Mouse (Mus musculus): Measurements from ENCODE around the gene Sorl1. TPM values are rescaled to one million over a fixed set of nuclear protein-coding genes. Genes with fewer than 3 reads are reported as not detected.

Sorl1 gene
- polyA plus RNA-seq, 1 experiment from 2014 or later, result 19.8 TPM

DNA sequence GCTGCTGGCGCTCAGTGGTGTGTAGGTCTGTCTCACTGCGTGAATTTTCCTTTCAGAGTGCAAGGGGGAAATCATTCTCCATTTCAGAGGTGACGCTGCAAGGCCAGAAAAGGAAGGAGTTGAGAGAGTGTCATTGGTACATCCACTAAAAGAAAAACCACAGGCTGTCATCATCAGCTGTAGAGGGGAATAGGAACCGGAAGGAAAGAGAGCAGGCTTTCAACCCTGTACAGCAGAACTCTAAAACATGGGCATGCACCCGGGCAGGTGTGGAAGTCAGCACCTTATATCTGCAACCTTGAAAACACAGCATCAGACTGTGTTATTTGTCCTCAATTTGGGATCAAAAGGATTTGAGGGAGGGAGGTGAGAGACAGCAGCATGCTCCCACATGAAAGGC is 34.6 kb upstream of the Sorl1 start:
- TF ChIP-seq CTCF (IDR thresholded peaks at IDR 0.05; ENCODE audit: low read depth), result no peak
- H3K4me1 ChIP-seq (ENCODE audit: insufficient read depth), result no peaks in the 10 kb centered on the region

DNA sequence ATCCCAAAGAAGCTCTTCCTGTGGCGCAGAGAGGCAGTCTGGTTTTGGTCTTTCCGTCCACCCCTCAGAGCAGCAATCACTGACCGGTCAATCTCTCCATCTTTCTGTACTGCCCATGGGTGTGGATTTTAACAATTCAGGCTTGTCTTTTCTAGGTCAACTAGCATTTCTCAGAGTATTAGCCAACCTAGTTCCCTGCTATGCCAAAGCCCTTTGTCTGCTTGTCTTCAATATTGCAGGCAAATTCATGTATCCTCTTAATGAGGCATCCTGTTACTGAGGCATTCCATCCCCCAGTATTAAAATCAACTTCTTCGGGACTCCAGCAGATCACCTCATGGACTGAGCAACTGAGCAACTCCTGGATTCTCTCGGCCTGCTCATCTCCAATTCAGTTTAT is 33.9 kb upstream of the Sorl1 start:
- ATAC-seq (ENCODE audit: insufficient read depth) (no peak), DNase-seq (no peak)
- Histone ChIP-seq H3K9ac (no peak overlapping the region), H3K4me1 (ENCODE audit: insufficient read depth) (no peaks in the 10 kb centered on the region), H3K27ac (ENCODE audit: low read depth) (no peak overlapping the region), H3K4me2 (no peak overlapping the region), H3K9me3 (ENCODE audit: low read depth, low read length) (no peaks in the 10 kb centered on the region), H3K27me3 (ENCODE audit: insufficient read depth, low read length) (no peaks in the 10 kb centered on the region), H3K4me3 (ENCODE audit: low read depth, low read length) (no peak overlapping the region), H3K36me3 (ENCODE audit: insufficient read depth) (no peaks in the 10 kb centered on the region)
- no peak for TF ChIP-seq CTCF (IDR thresholded peaks at IDR 0.05; ENCODE audit: low read depth)
- WGBS, result 83% methylated on average over 5 of the region's 5 CpGs

More for the DNA sequence above, 34.6 kb upstream of the Sorl1 start:
- H3K36me3 ChIP-seq (ENCODE audit: insufficient read depth), result no peaks in the 10 kb centered on the region
- ATAC-seq (ENCODE audit: insufficient read depth) (no peak), DNase-seq (no peak)
- 67% methylated on average over 5 of the region's 5 CpGs for WGBS
- H3K4me2 ChIP-seq, result no peak overlapping the region
- H3K9me3 ChIP-seq (ENCODE audit: low read depth, low read length), result no peaks in the 10 kb centered on the region
- H3K9ac ChIP-seq, result no peak overlapping the region
- no peak overlapping the region for H3K27ac ChIP-seq (ENCODE audit: low read depth)
- H3K4me3 ChIP-seq (ENCODE audit: low read depth, low read length), result no peak overlapping the region
- no peaks in the 10 kb centered on the region for H3K27me3 ChIP-seq (ENCODE audit: insufficient read depth, low read length)

DNA sequence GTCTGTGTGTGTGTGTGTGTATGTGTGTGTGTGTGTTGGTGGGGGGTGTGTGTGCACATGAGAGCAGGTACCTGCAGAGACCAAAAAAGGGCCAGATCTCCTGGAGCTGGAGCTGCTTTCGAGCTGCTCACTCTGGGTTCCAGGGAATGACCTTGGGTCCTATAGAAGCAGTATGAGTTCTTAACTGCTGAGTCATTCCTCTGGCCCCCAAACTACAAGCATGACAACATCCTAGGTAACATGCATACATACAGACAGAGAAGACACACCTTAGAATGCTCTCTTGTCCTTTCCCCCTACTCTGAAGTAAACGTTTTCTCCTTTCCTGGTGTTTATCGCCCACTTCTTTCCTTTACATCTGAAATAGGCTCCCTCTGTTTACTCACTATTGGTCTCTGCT is 32.5 kb upstream of the Sorl1 start:
- no peaks in the 10 kb centered on the region for H3K4me1 ChIP-seq (ENCODE audit: insufficient read depth)
- H3K4me3 ChIP-seq (ENCODE audit: low read depth, low read length), result no peak overlapping the region
- no peak overlapping the region for H3K9ac ChIP-seq
- ATAC-seq (ENCODE audit: insufficient read depth) (no peak), DNase-seq (no peak)
- TF ChIP-seq CTCF (IDR thresholded peaks at IDR 0.05; ENCODE audit: low read depth), result no peak
- WGBS, result 72% methylated on average over 3 of the region's 3 CpGs
- no peak overlapping the region for H3K4me2 ChIP-seq
- H3K27ac ChIP-seq (ENCODE audit: low read depth), result no peak overlapping the region
- H3K9me3 ChIP-seq (ENCODE audit: low read depth, low read length), result no peaks in the 10 kb centered on the region
- H3K36me3 ChIP-seq (ENCODE audit: insufficient read depth), result no peaks in the 10 kb centered on the region
- no peaks in the 10 kb centered on the region for H3K27me3 ChIP-seq (ENCODE audit: insufficient read depth, low read length)

DNA sequence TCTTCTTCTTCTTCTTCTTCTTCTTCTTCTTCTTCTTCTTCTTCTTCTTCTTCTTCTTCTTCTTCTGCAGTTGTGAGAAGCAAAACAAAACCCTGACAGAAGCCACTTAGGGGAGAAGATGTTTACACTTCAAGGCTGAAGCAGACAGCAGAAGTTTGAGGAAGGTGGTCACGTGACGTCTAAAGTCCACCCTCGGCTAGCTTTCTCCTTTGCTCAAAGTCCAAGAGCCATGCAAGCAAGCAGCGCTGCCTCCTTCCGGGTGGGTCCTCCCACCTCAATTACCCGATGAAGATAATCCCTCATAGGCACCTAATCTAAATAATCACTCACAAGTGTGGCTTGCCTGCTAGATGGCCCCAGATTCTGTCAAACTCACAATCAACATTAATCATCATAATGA is 30.6 kb upstream of the Sorl1 start:
- Histone ChIP-seq H3K4me3 (ENCODE audit: low read depth, low read length) (no peak overlapping the region), H3K4me1 (ENCODE audit: insufficient read depth) (no peaks in the 10 kb centered on the region), H3K9ac (no peak overlapping the region), H3K27me3 (ENCODE audit: insufficient read depth, low read length) (no peaks in the 10 kb centered on the region), H3K9me3 (ENCODE audit: low read depth, low read length) (no peaks in the 10 kb centered on the region), H3K4me2 (no peak overlapping the region), H3K36me3 (ENCODE audit: insufficient read depth) (no peaks in the 10 kb centered on the region), H3K27ac (ENCODE audit: low read depth) (no peak overlapping the region)
- ATAC-seq (ENCODE audit: insufficient read depth) (no peak), DNase-seq (no peak)
- no peak for TF ChIP-seq CTCF (IDR thresholded peaks at IDR 0.05; ENCODE audit: low read depth)
- WGBS, result 38% methylated on average over 6 of the region's 6 CpGs

DNA sequence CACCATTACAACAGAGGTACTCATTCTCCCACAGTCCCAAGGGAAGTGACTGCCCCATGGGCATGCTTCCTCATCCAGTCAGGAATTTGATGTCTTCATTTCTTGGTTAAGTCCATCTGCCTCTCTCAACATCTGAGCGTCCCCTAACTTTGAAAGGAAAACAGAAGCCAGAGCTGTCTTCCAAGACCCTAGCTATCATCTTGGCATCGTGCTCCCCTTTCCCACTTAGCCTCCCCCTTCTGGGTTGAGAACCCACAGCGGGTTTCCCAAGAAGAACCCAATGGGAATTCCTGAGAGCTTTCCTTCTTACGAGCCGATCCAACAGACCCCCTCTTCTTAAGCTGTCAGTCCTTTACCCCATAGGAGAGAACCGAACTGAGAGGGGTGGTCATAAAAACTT is 24.7 kb upstream of the Sorl1 start:
- ATAC-seq (ENCODE audit: insufficient read depth) (no peak), DNase-seq (no peak)
- no peaks in the 10 kb centered on the region for H3K36me3 ChIP-seq (ENCODE audit: insufficient read depth)
- no peaks in the 10 kb centered on the region for H3K4me1 ChIP-seq (ENCODE audit: insufficient read depth)
- no peak overlapping the region for H3K4me3 ChIP-seq (ENCODE audit: low read depth, low read length)
- WGBS, result 75% methylated on average over 6 of the region's 6 CpGs
- H3K9me3 ChIP-seq (ENCODE audit: low read depth, low read length), result no peaks in the 10 kb centered on the region
- H3K4me2 ChIP-seq, result no peak overlapping the region
- no peaks in the 10 kb centered on the region for H3K27me3 ChIP-seq (ENCODE audit: insufficient read depth, low read length)
- TF ChIP-seq CTCF (IDR thresholded peaks at IDR 0.05; ENCODE audit: low read depth), result no peak
- no peak overlapping the region for H3K27ac ChIP-seq (ENCODE audit: low read depth)
- H3K9ac ChIP-seq, result no peak overlapping the region

DNA sequence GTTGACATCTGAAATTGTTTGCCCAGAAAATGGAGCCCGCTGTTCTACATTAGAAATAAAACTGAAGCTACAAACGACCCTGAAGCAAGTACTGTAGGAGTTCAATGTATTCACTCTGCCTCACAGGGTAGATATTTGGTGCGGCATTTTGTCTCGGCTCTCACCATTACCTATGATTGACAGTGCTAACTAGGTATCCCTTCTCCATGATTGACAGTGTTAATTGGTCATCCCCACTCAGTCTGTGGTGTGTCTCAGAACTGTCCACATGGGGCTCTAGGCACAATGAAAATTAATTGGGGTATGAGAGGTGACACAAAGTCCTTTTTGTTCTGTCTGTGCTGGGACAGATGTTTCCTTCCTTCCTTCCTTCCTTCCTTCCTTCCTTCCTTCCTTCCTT is 23.9 kb upstream of the Sorl1 start:
- Histone ChIP-seq H3K4me1 (ENCODE audit: insufficient read depth) (no peaks in the 10 kb centered on the region), H3K27me3 (ENCODE audit: insufficient read depth, low read length) (no peaks in the 10 kb centered on the region), H3K4me2 (no peak overlapping the region), H3K9ac (no peak overlapping the region), H3K4me3 (ENCODE audit: low read depth, low read length) (no peak overlapping the region), H3K36me3 (ENCODE audit: insufficient read depth) (no peaks in the 10 kb centered on the region), H3K27ac (ENCODE audit: low read depth) (no peak overlapping the region), H3K9me3 (ENCODE audit: low read depth, low read length) (no peaks in the 10 kb centered on the region)
- WGBS, result 86% methylated on average over 4 of the region's 4 CpGs
- TF ChIP-seq CTCF (IDR thresholded peaks at IDR 0.05; ENCODE audit: low read depth), result no peak
- no peak for ATAC-seq (ENCODE audit: insufficient read depth)
- DNase-seq, result no peak

DNA sequence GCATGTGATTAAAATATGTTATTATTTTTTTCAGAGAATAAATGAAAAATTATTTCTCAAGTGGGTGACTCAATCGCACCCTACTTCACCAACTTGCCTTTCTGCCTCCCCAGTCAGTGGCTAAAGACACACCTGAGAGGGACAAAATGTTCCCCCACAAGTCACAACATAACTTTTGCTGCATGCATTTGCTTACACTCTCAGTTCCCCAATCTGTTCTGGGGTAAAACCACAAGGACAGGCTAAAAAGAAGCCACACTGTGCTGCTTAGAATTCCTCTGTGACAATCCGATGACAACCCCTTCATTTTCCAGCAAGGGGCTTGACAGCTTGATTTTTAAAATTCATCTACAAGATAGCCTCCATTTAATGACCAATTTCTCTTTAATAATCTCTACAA is 22.4 kb upstream of the Sorl1 start:
- Histone ChIP-seq H3K27me3 (ENCODE audit: insufficient read depth, low read length) (no peaks in the 10 kb centered on the region), H3K36me3 (ENCODE audit: insufficient read depth) (no peaks in the 10 kb centered on the region), H3K4me3 (ENCODE audit: low read depth, low read length) (no peak overlapping the region), H3K9me3 (ENCODE audit: low read depth, low read length) (no peaks in the 10 kb centered on the region), H3K9ac (no peak overlapping the region), H3K4me2 (no peak overlapping the region), H3K27ac (ENCODE audit: low read depth) (no peak overlapping the region), H3K4me1 (ENCODE audit: insufficient read depth) (no peaks in the 10 kb centered on the region)
- TF ChIP-seq CTCF (IDR thresholded peaks at IDR 0.05; ENCODE audit: low read depth), result no peak
- WGBS, result 92% methylated on average over 2 of the region's 2 CpGs
- ATAC-seq (ENCODE audit: insufficient read depth) (no peak), DNase-seq (no peak)

DNA sequence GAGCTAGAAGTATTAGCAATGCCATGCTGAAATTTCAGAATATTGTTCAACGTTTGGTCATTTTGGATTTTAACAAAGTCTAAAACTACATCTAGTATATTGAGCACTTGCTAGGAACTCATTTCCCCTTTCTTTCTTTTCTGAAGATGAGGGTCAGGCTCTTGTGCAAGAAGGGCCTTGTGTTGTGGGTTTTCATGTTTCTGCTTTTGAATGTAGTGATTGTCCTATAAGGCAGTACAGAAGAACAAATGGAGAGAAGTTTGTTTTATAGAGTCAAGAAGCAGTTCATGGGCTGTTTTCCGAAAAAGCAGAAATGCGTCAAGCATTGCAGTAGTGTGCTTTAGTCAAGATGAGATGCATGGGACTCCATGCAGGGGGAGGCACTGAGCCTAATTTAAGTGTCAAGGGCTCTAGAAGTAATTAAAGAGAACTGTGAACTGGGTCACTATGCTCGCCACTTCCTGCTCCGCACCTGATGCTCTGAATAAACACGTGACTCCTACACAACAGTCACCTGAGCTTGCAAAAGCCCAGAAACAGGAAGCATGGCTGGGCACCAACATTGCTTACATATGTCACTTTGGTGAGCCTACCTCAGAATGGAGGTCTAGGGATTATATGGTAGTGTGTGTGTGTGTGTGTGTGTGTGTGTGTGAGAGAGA is 17.6 kb upstream of the Sorl1 start:
- Histone ChIP-seq H3K4me2 (no peak overlapping the region), H3K9ac (no peak overlapping the region), H3K27me3 (ENCODE audit: insufficient read depth, low read length) (no peaks in the 10 kb centered on the region), H3K27ac (ENCODE audit: low read depth) (no peak overlapping the region), H3K4me3 (ENCODE audit: low read depth, low read length) (no peak overlapping the region), H3K9me3 (ENCODE audit: low read depth, low read length) (no peaks in the 10 kb centered on the region), H3K36me3 (ENCODE audit: insufficient read depth) (no peaks in the 10 kb centered on the region), H3K4me1 (ENCODE audit: insufficient read depth) (no peaks in the 10 kb centered on the region)
- 75% methylated on average over 6 of the region's 6 CpGs for WGBS
- TF ChIP-seq CTCF (IDR thresholded peaks at IDR 0.05; ENCODE audit: low read depth), result no peak
- DNase-seq, result no peak
- ATAC-seq (ENCODE audit: insufficient read depth), result no peak

Data from lung, embryonic 14.5 days (tissue).